Mouse (Mus musculus) G1E (cell line): ENCODE data around the gene Tra2b. TPM values are rescaled to one million over a fixed set of nuclear protein-coding genes. Genes with fewer than 3 reads are reported as not detected.
"Not testable (repeated sequence)": the region's sequence is repeated elsewhere in the genome, so short reads cannot be mapped to it uniquely, and the experiment has no call there.

Experiments
- ATAC-seq: 2 replicates; pipeline ENCODE4 v1.8.0; 2016; ENCODE audit warnings: mild to moderate bottlenecking; ENCODE audit not compliant: insufficient number of reproducible peaks, poor library complexity, low FRiP score, severe bottlenecking; ENCODE audit errors: extremely low read depth
- DNase-seq: peaks from one replicate; pipeline ENCODE4 v3.0.0; 2012; ENCODE audit warnings: low spot score
- H3K27me3 ChIP-seq: 2 replicates; pipeline ENCODE4 v1.6.1; 2012; ENCODE audit warnings: mild to moderate bottlenecking, low read length, inconsistent platforms; ENCODE audit not compliant: insufficient read depth
- H3K36me3 ChIP-seq: replicated peaks from 2 replicates; pipeline ENCODE3; 2012; ENCODE audit warnings: mild to moderate bottlenecking, inconsistent platforms
- H3K4me1 ChIP-seq: 2 replicates; pipeline ENCODE4 v1.6.1; 2012; ENCODE audit warnings: low read depth, low read length, inconsistent platforms, mixed read lengths; ENCODE audit not compliant: insufficient read depth
- H3K4me3 ChIP-seq: 2 replicates; pipeline ENCODE4 v1.5.1; 2012; ENCODE audit warnings: low read depth, mild to moderate bottlenecking, inconsistent platforms, low read length, moderate library complexity, mixed read lengths
- H3K9me3 ChIP-seq: replicated peaks from 2 replicates; pipeline ENCODE4 v1.6.1; 2012; ENCODE audit warnings: inconsistent platforms
- CTCF ChIP-seq: IDR thresholded peaks from 2 replicates; pipeline ENCODE4 v1.5.1; 2012; ENCODE audit warnings: low read depth, low read length, inconsistent platforms, mixed read lengths
- GATA1 ChIP-seq: IDR thresholded peaks from 2 replicates; pipeline ENCODE4 v1.6.1; 2012; ENCODE audit warnings: borderline replicate concordance, low read length, inconsistent platforms, mixed read lengths
- GATA2 ChIP-seq: IDR thresholded peaks from 2 replicates; pipeline ENCODE4 v1.6.1; 2012; ENCODE audit warnings: low read depth, low read length, inconsistent platforms, borderline replicate concordance
- POLR2AphosphoS5 ChIP-seq: IDR thresholded peaks from 2 replicates; pipeline ENCODE4 v1.6.1; 2012; ENCODE audit warnings: low read depth, low read length, inconsistent platforms; ENCODE audit not compliant: insufficient replicate concordance
- TAL1 ChIP-seq: conservative IDR thresholded peaks from 2 replicates; pipeline ENCODE4 v1.6.1; 2012; ENCODE audit warnings: low read depth, low read length, inconsistent platforms, mixed read lengths
- polyA plus RNA-seq: library from polyadenylated mRNA; stranded (reverse); fragments of >175 nt; gene quantifications from 2 replicates; pipeline ENCODE4 v1.2.3, GENCODE M21; 2012
- total RNA-seq, 2 experiments: library from RNA; stranded (forward) in 1 of 2; stranded (reverse) in 1 of 2; fragments of 200-1000 nt in 1 of 2; fragments of >200 nt in 1 of 2; fragmentation: Nextera tagmentation in 1 of 2; gene quantifications; 2 replicates each; pipeline ENCODE4 v1.2.3; 2014 to 2017

Tra2b gene
- total and polyA plus RNA-seq, 3 experiments, result 95.9 to 499 (median 350) TPM

GRCm38 (mm10) chr16:22238928-22239620, 26.7 kb downstream of the Tra2b start:
- H3K9me3 ChIP-seq, result no peaks in the 10 kb centered on the region
- H3K36me3 ChIP-seq, result peaks cover 50% of the 10 kb centered on the region
- no peak for DNase-seq

GRCm38 (mm10) chr16:22238402-22238801, 27.4 kb downstream of the Tra2b start:
- not testable (repeated sequence) for H3K4me3 ChIP-seq, H3K4me1 ChIP-seq, DNase-seq, H3K9me3 ChIP-seq, H3K27me3 ChIP-seq, ATAC-seq
- peaks cover 44% of the 10 kb centered on the region for H3K36me3 ChIP-seq

More at GRCm38 (mm10) chr16:22238928-22239620, 26.7 kb downstream of the Tra2b start:
- Histone ChIP-seq H3K27me3 (no peaks in the 10 kb centered on the region), H3K4me1 (no peaks in the 10 kb centered on the region), H3K4me3 (no peak overlapping the region)
- TF ChIP-seq GATA2 (no peak), GATA1 (no peak), CTCF (no peak), TAL1 (no peak), POLR2AphosphoS5 (no peak)
- no peak for ATAC-seq

- H3K9me3 ChIP-seq, result no peaks in the 10 kb centered on the region
- peaks cover 8% of the 10 kb centered on the region; the same call in 1 of the 2 replicates for H3K27me3 ChIP-seq
- TF ChIP-seq CTCF, result peak; percentile 43; the same call in 1 of the 2 replicates
- TF ChIP-seq GATA1, result no peak
- no peak for DNase-seq
- ATAC-seq, result no peak
- H3K4me1 ChIP-seq, result no peaks in the 10 kb centered on the region
- H3K4me3 ChIP-seq, result no peak overlapping the region
- peaks cover 28% of the 10 kb centered on the region for H3K36me3 ChIP-seq
Observed at GRCm38 (mm10) chr16:22236814-22237213, 29.0 kb downstream of the Tra2b start.

- DNase-seq (no peak), ATAC-seq (no peak)
- peaks cover 8% of the 10 kb centered on the region; the same call in 1 of the 2 replicates for H3K27me3 ChIP-seq
- no peak overlapping the region for H3K4me3 ChIP-seq
- H3K9me3 ChIP-seq, result no peaks in the 10 kb centered on the region
- H3K36me3 ChIP-seq, result peaks cover 9% of the 10 kb centered on the region
- no peaks in the 10 kb centered on the region for H3K4me1 ChIP-seq
- TF ChIP-seq GATA2, result no peak
- no peak for TF ChIP-seq POLR2AphosphoS5
- TF ChIP-seq TAL1, result no peak
- no peak for TF ChIP-seq CTCF
- no peak for TF ChIP-seq GATA1
Observed at GRCm38 (mm10) chr16:22234535-22234934, 31.3 kb downstream of the Tra2b start.

GRCm38 (mm10) chr16:22230276-22230675, 35.5 kb downstream of the Tra2b start:
- ATAC-seq, H3K36me3 ChIP-seq, H3K9me3 ChIP-seq, H3K27me3 ChIP-seq, DNase-seq, H3K4me1 ChIP-seq, H3K4me3 ChIP-seq: not testable (repeated sequence)

- no peaks in the 10 kb centered on the region for H3K9me3 ChIP-seq
- DNase-seq, result no peak
- ATAC-seq, result no peak
- no peak overlapping the region for H3K4me3 ChIP-seq
- H3K36me3 ChIP-seq, result no peaks in the 10 kb centered on the region
- H3K27me3 ChIP-seq, result peaks cover 3% of the 10 kb centered on the region; the same call in 1 of the 2 replicates
- TF ChIP-seq GATA1, result no peak
- no peak for TF ChIP-seq TAL1
- no peak for TF ChIP-seq POLR2AphosphoS5
- TF ChIP-seq GATA2, result no peak
- no peak for TF ChIP-seq CTCF
- H3K4me1 ChIP-seq, result peaks cover 11% of the 10 kb centered on the region
Observed at GRCm38 (mm10) chr16:22203501-22203900, 62.3 kb downstream of the Tra2b start.

- no peak for DNase-seq
- Histone ChIP-seq H3K4me1 (peaks cover 11% of the 10 kb centered on the region), H3K27me3 (no peaks in the 10 kb centered on the region), H3K9me3 (no peaks in the 10 kb centered on the region), H3K36me3 (no peaks in the 10 kb centered on the region), H3K4me3 (no peak overlapping the region)
- no peak for TF ChIP-seq GATA1
- TF ChIP-seq TAL1, result no peak
- TF ChIP-seq GATA2, result no peak
- no peak for TF ChIP-seq CTCF
- no peak for TF ChIP-seq POLR2AphosphoS5
- ATAC-seq, result no peak
Observed at GRCm38 (mm10) chr16:22201858-22202257, 63.9 kb downstream of the Tra2b start.
